Mouse (Mus musculus): ENCODE data around the gene Cluh.
A peak's percentile ranks its signal among the peaks of the same experiment; 100 is the strongest.

Gene Cluh

DNA sequence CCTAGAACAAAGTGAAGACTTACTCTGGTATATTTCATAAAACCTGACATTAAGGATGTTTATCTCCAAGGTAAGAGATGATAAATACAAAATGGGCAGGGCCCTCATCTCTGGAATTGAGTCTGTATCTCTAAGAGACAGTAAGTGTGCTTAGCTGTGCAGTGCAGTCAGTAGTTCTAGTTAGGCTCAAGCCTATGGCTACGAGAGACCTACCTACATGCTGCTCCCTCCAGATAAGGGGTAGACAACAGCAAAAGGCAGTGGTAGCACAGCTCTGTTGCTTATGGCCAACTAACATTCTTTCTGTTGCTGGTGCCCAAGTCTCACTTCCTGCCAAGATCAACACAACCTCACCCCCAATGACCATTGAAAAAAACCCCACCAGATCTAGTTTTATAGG is 24.3 kb downstream of the Cluh start:
- DNase-seq (ENCODE audit: low read depth, low spot score): no peak

DNA sequence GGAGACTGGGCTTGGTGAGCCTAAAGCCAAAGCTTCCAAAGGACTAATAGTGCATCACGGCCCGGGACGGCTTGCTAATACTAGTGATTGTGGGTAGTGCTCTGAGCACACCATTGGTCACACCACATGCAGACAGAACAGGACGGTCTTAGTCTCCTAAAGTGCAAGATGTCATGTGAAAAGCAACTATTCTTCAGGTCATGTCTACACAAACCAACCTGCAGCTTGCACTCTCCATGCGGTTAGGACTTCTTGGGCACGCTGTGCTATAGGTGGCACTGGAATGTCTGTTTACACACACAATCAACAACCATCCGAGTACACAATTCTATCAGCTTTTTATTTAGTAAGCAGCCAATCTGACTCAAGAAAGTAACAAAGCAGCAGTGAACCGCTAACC is 25.4 kb downstream of the Cluh start:
- DNase-seq (ENCODE audit: low read depth, low spot score): no peak

DNA sequence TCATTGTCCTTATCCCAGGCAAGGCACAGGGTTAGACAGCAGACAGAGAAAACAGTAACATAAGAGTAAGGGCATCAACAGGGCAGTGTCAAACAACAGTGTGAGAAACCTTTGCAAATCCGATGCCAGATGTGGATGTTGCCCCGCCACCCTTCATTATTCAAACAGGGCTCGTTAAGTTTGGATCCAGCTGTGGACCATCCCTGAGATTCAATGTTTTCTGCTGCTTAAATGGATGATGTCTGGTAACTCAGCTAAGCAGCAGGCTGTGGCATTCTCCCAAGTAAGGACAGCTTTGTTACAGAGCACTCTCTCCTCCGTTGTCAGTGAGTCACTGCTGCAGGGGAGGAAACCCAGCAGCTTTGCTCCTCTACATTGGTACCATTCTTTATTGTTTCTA is 25.9 kb downstream of the Cluh start:
- DNase-seq (ENCODE audit: low read depth, low spot score): no peak

DNA sequence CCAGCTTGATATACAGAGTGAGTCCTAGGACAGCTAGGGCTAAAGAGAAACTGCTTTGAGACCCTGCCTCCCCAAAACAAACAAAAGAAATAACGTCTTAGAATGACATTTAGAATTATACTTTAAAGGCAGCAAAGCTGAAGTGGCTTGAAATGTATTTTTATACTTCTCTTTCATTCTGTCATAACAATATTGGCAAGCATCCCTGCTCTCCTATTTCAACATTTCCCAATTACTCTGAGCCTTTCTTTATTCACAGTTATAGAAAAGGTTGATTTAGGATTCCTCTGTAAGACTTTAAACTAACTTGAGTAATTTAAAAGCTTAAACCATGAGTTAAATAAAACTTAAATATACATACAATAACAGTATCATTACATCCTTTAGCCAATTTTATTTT is 42.9 kb downstream of the Cluh start:
- no peak for DNase-seq (ENCODE audit: low read depth, low spot score)

DNA sequence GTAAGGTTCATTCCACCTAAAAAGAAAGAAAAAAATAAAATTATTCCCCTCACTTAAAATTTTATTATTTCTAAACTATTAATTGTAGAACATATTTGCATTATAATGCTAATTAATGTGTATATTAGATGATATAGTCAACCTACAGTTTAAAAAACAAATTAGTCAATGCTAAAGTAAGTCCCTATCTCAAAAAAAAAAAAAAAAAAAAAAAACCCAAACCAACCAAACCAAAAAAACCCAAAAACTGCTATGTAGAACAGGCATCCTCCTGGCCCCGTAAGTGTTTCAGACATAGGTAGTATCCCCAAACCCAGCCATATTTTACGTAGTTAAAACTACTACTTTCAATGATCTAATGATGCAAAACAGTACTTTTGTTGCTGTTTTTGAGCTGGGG is 50.2 kb downstream of the Cluh start:
- no peak for DNase-seq (ENCODE audit: low read depth, low spot score)

DNA sequence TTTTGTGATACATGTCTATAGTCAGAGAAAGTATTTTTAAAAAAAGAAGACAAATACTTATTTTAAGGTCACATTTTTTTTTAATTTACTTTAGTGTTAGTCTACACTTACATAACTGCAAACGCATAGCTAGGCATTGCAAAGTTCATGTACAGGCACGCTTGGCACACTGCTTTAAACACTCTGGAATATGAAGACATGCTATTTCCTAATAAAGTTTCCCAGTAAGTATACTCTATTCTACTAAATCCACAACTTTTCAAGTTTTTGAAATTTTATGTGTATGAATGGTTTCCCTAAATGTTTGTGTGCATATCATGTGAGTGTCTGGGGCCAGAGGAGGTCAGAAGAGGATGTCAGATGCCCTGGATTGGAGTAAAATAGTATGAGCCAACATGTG is 54.8 kb downstream of the Cluh start:
- no peak for DNase-seq (ENCODE audit: low read depth, low spot score)

DNA sequence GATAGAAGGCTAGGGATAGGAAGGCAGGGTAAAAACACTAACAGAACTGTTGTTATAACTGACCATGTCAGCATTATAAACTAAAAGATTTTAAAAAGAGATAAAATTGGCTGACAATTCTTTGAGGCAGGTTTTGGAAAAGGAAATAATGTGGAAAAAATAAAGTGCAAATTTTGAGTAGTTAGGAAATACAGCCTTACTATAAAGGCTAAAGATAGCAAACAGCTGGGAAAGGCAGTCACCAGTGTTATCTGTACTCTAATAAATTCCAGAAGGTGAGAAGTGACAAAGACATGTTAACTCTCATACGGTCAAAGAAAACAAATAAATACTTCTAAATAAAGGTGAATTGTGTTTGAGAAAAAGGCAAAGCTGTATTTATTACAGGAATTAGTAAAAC is 59.5 kb downstream of the Cluh start:
- DNase-seq (ENCODE audit: low read depth, low spot score): no peak

DNA sequence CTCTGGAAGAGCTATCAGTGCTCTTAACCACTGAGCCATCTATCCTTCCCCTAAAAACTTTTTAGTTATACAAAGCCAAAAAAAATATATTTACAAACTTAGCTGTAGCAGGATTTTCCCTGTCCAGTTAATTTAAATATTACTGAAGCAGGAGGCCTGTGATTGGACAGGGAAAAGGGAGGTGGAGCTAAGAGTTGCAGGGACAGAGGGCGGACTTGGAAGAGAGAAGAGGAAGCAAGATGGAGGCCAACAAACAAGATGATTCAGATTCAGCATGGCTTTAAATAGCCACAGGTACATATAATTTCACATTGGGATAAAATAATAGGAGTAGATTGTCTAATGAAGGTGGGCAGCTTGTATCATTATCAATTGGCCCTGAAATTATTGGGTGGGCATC is 61.4 kb downstream of the Cluh start:
- DNase-seq (ENCODE audit: low read depth, low spot score): peak; percentile 76

DNA sequence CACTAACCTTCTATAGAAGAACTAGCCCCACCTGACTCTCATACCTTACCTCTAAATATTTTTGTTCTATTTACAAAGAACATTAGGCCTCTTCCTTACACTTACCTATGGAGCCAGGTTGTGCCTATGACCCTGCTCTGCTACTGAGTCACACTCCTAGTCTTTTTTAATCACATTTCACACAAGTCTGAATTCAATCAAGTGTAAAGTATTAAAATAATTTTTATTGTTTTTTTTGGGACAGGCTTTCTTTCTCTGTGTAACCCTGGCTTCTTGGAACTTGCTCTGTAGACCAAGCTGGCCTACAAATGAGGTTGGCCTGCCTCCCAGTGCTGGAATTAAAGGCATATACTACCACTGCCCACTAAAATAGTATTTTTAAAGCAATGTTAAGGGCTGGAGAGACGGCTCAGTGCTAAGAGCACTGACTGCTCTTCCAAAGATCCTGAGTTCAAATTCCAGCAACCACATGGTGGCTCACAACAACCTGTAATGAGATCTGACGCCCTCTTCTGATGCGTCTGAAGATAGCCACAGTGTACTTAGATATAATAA is 66.8 kb downstream of the Cluh start:
- no peak for DNase-seq (ENCODE audit: low read depth, low spot score)
